Mouse (Mus musculus) adrenal gland, adult (tissue): Measurements from ENCODE around the gene Rbm4b.
"Not testable (repeated sequence)": the region's sequence is repeated elsewhere in the genome, so short reads cannot be mapped to it uniquely, and the experiment has no call there.

ENCODE experiments used
- DNase-seq, 2 experiments: peaks; one replicate each; pipeline ENCODE4 v3.0.0; 2022 to 2023; ENCODE audit warnings: low spot score in 1 of 2; ENCODE audit not compliant: inconsistent age in 2 of 2

Rbm4b gene

DNA sequence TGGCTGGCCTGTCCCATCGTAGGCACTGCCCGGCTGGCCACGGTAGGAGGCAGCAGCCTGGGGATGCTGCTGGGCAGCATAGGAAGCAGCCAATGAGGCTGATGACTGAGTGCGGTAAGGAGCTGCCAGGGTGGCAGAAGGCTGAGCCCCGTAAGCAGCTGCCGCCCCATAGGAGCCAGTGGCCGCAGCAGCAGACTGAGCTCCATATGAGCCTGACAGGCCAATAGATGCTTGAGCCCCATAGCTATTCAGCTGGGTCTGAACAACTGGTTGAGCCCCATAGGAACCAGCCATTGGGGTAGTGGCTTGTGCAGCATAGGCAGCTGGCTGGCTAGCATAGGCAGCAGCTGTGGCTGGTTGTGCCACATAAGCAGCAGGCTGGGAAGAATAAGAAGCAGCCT lies 46.4 kb downstream of the Rbm4b start:
- no peak for DNase-seq

DNA sequence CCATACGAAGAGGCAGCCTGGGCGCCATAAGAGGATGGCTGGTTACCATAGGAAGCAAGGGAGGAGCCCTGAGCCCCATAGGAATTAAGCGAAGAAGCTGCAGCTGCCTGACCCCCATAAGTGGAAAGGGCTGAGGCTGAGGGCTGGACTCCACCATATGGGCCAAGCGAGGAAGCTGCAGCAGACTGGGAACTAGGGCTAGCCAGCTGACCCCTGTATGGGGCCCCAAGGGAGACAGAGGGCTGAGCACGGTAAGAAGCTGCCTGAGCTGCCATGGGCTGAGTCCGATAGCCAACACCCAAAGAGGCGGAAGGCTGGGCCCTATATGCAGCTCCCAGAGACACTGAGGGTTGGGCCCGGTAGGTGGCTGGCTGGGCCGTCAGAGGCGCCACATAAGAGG lies 47.0 kb downstream of the Rbm4b start:
- DNase-seq, result peak in 1 of 2 experiments; percentile 30

DNA sequence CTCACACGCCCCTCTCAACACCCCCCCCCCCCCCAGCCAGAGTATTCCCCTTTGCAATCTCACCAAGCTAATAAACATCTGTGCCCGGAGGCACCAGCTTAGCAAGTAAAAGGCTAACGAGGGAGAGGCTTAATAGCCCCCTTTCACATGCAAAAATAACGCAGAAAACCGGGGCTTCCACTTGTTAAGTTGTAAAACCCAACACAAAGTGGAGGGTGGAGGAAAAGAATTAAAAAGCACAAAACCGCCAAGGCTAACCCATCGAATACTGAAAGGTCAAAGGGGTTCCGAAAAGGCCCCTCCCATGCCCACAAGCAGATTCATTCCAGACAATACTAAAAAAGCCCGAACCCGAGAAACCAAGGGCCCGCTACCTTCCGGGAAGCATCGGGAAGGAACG lies 54.0 kb downstream of the Rbm4b start:
- no peak for DNase-seq

DNA sequence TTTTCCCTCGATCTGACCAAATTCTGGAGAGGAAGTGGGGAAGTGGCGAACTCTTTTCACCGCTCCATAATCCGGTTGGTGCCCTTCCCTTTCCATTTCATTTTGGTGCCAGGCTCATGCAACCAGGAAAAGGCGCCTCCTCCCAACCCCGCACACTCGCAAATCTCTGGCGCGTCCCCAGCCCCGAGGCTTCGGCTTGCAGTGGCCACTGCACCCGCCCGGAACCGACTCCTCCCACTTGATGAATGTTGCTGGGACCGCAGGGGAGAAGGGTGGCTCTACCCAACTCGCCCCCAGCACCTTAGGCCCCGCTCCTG lies 54.4 kb downstream of the Rbm4b start:
- no peak for DNase-seq

DNA sequence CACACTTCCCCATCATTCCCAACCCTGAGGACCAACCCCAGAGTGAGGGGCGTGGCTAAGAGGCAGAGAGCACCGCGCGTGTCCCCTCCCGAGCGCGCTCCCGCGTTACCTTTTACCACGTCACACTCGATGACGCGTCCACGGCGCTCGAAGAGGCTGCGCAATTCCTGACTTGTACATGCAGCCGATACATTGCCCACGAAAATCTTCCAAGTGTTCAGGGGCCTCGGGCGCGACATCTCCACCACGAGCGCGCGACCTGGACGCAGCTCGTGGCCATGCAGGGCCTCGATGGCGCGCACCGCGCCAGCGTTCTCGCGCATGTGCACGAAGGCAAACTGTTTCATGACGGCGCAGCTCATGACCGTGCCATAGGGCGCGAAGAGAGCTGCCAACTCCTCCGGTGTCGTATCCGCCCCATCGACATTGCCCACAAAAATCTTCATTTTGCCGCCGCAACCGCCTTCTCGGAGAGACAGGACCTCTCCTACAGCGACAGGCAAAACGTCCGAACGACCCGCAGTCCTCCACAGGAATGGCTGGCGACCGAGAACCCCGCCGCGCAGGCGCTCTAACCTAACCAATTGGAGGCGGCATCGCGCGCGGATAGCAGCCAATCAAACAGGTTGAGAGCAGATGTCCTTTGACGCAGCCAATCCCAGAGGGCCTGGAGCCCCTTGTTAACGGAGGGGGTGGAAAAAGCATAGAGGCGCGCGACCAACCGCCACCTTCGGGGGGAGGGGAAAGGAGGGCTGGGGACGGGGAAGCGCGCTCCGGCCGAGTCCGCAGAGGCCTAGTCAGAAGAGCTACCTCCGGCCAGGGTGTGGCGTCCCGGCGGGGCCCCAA lies 55.0 kb downstream of the Rbm4b start, which contains the start of the genes Gm21992 and Rbm14:
TSS of gene Gm21992 (minus strand) at position 550 of the 846 bp plus-strand sequence.
TSS of gene Rbm14 (minus strand) at position 572 of the 846 bp plus-strand sequence.
- DNase-seq, result peak; percentile 99

DNA sequence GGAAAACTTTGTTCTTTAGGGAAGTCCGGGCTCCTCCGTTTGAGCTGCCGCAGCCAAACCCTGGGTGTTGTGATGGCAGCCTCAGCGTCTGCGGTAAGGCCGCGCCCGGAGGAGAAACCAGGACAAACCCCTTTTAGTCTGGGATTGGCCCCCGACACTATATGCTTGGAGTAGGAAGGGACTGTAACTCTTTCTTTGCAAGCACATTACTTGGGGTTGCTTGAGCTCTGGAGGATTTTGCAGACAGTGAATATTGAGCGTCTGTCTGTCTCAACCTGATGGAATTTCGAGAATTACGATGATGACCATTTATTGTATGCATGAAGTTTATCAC lies 55.6 kb downstream of the Rbm4b start:
- DNase-seq, result no peak

DNA sequence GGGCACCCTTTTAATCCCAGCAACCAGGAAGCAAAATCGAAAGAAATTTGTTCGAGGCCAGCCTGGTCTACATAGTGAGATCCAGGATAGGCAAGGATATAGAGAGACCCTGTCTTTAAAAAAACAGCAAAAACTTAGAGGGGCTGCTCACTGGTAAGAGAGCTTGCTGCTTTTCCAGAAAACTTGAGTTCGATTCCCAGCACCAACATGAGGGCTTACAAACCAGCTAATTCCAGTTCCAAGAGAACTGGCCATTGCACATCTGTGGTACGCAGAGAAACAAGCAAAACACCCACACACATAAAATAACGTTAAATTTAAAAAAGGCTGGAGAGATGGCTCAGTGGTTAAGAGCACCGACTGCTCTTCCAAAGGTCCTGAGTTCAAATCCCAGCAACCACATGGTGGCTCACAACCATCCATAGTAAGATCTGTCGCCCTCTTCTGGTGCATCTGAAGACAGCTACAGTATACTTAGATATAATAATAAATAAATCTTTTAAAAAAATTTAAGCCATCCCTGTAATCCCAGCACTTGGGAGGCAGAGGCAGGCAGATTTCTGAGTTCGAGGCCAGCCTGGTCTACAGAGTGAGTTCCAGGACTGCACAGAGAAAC lies 56.1 kb downstream of the Rbm4b start:
- not testable (repeated sequence) for DNase-seq

DNA sequence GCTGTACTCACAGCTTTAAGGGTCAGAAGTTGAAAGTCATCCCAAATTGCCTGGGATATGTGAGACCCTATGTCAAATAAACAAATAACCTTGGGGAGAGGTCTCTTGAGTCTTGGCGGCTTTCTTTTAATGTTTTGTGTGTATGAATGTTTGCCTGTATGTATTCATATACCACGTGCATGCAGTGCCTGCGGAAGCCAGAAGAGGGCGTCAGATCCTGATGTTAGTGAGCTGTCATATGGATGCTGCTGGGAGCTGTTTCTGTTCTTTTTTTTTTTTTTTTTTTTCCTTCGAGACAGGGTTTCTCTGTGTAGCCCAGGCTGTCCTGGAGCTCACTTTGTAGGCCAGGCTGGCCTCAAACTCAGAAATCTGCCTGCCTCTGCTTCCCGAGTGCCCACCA lies 56.7 kb downstream of the Rbm4b start:
- peak in 1 of 2 experiments; percentile 60 for DNase-seq
